Mouse (Mus musculus) CD4-positive helper T cell, adult 2 months (primary cell): ENCODE measurements around the gene Dcaf1.

Experiments
- DNase-seq: peaks from one replicate; pipeline ENCODE4 v3.0.0-alpha.2; 2012; ENCODE audit warnings: low read depth, missing footprints, low spot score

The Dcaf1 gene

GRCm38 (mm10) chr9:106903791-106904134 is 82.1 kb downstream of the Dcaf1 start:
- DNase-seq, result peak; percentile 50

DNA sequence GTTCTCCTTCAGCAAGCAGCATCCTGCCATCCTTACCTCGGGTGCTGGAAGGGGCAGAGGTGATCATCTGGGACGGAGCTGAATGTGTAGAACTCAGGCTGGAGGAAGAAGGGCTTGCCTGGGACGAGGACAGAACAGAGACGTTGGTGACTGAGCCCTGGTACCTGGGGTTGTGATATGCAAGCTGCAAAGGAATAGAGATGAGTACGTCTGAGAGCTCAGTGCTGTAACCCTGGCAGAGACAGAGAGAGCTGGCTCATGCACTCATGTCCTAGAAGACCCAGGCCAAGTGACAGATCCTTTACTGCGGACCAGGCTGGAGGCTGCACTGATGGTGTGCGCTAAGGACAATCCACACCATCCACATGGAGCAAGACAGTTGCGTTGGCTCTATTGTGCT is 84.9 kb downstream of the Dcaf1 start:
- DNase-seq, result no peak

DNA sequence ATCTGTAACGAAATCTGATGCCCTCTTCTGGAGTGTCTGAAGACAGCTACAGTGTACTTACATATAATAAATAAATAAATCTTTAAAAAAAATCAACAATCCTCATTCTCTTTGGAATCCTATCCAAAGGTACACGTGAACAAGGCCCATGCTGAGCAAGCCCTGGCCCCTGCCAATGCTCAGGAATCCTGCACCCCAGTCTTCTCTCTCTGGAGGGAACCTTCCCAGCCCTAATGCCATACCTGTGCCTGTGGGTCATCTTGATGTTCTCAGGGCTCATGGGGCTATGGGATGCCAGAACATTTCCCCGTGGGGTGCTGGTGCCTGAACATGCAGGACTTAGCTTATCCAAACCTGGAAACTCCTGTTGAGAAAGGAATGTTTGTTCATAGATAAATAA is 86.5 kb downstream of the Dcaf1 start:
- DNase-seq, result no peak

- no peak for DNase-seq
Measured at GRCm38 (mm10) chr9:106908715-106909114, 87.0 kb downstream of the Dcaf1 start.

GRCm38 (mm10) chr9:106911624-106912023 is 90.0 kb downstream of the Dcaf1 start:
- DNase-seq, result no peak

DNA sequence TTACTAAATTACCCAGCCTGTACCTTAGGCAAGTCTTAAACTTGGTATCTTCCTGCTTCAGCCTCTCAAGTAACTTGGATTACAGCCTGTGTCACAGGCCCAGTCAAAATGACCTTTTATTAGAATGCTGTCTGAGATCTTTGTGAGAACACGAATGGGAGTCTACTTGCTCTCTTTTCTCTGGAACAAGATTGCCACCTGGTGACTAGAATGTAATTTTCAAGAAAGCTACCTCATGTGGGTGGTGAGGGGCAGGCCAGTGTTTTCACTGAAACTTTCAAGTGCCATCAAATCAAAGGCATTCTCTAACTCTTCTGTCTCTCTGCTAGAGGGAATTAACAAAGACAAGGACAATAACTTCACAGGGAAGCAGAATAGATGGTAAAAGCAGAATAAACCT is 92.1 kb downstream of the Dcaf1 start:
- DNase-seq, result no peak

DNA sequence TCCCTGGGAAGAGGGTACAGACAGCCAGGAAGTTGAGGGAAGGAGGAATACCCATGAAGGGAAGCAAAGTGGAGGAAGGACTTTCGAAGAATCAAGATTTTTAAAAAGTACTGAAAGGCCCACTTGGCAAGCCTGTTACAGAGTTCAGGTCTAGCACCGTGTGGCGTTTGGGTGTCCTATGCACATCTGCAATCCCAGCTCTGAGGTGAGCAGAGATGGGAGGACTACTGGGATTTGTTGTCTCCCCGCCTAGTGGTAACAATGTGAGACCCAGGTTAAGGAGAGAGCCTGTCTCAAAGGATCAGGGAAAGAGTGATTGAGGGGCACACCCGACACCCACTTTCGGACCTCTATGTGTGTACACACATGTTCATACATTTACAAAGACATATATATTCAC is 93.2 kb downstream of the Dcaf1 start:
- DNase-seq, result no peak
